Mouse (Mus musculus): ENCODE results near the gene Adat1.

DNA sequence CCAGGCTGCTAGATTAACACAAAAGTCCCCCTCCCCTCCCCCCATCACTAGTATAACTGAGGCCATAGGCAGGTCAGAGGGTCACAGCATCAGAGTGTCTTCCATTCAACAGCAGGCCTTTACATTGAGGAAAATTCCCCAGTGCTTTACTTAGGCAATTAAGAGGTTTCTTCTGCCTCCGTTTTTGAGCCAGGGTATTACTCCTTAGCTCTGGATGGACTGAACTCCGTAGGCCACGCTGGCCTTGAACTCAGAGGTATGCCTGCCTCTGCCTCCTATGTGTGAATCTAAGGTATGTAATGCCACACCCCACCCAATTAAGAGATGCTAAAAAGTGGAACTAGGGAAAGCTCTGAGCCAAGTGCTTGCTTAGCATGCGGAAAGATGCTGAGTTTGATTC is 28.6 kb downstream of the Adat1 start:
- no peak for TF ChIP-seq CTCF (IDR thresholded peaks at IDR 0.05; ENCODE audit: low read depth)
- no peak for TF ChIP-seq EP300 (IDR thresholded peaks at IDR 0.05; ENCODE audit: low read depth)
